Mouse (Mus musculus): ENCODE measurements around the gene Brinp1. TPM values are rescaled to one million over a fixed set of nuclear protein-coding genes. Genes with fewer than 3 reads are reported as not detected.
"Not testable (repeated sequence)": the region's sequence is repeated elsewhere in the genome, so short reads cannot be mapped to it uniquely, and the experiment has no call there.

The Brinp1 gene
- total RNA-seq, 1 experiment from 2014 or later: not detected

DNA sequence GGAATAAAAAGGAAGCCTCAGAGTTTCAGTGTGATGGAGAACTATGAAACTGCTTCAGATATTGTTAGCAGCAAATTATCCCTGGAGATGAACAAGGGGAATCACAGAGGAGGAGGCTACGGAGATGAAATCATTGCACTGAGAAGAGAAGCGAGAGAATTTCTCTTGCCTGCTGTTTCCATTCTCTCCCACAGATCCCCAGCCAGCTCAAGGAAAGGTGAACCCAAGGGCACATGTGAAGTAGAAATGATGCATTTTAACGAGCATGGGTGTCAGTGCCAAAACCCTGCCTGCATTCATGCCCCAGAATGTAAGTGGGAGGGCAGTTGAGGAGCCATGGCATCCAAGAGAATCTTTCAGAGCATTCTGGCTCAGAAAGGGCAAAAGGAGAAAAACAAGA, 104.5 kb downstream of the Brinp1 start:
- ATAC-seq (replicated peaks; ENCODE audit: insufficient number of reproducible peaks, low FRiP score, low TSS enrichment, poor library complexity, severe bottlenecking): no peak

DNA sequence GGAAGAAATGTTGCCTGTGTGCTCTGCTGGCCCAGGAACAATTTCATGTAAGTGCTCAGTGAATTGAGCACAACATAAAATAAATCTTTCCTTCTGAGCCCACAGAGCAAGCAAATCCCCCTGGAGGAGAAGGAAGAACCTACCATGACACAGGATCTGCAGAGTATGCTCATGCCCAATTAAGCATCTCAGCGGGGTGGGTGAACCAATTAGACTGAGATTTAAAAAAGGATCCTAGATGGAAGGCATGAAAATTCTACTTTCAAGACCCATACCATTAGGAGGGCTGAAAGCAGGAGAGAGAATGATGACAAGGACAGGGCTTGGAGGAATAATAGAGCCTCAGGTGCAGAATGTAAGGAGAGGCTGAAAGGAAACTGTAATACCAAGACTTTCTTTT, 107.2 kb downstream of the Brinp1 start:
- no peak for ATAC-seq (replicated peaks; ENCODE audit: insufficient number of reproducible peaks, low FRiP score, low TSS enrichment, poor library complexity, severe bottlenecking)

DNA sequence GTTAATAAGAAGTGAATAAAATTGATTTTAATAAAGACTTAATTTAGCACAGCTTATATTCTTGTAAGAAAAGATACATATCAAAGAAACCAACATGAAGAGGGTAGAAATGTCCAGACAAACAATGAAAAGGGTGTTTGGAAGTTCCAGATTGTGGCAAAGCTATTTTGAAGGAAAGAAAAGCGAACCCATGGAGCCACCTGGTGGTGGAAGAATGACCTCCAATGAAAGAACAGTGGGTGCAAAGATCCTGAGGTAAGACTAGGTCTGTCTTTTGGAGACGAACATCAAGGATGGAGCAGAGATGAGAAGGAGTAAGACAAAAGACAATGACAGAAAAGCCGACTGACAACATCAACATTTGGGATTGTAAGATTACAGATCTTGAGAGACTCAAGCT, 108.2 kb downstream of the Brinp1 start:
- ATAC-seq (replicated peaks; ENCODE audit: insufficient number of reproducible peaks, low FRiP score, low TSS enrichment, poor library complexity, severe bottlenecking): no peak

DNA sequence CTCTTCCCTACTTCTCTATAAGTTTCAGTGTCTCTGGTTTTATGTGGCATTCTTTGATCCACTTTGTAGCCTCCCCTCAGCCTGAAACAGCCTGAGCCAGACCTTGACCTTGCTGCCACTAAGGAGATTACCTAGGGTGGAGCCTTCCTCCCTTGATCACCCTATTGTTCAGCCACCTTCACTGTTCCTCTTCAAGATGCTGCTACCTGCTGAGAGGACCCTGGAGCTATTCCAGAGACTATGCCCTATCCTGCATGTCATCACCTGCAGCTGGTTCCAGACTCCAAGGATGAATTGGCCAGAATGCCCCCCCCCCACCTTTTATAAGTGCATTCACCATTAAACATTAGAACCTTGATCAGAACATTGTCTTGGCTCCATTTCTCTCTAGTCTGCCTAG, 140.2 kb downstream of the Brinp1 start:
- ATAC-seq (replicated peaks; ENCODE audit: insufficient number of reproducible peaks, low FRiP score, low TSS enrichment, poor library complexity, severe bottlenecking): not testable (repeated sequence)

DNA sequence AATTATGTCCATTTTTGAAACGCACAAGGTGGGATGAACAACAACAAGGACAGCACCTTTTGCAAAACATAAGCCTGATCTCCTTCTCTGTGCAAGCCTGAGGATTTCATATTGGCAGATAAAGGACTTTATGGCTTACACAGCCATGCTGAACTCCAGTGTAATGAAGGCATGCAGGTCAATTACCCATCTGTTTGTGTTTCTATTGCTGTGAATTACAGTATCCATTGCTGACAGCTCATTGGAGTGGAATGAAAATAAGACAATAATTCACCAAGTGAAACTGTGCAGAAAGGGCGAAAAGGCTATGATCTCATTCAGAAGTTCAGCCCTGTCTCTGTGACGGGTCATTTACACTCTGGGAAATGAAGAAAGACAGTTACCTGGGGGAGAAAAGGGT, 147.7 kb downstream of the Brinp1 start:
- no peak for ATAC-seq (replicated peaks; ENCODE audit: insufficient number of reproducible peaks, low FRiP score, low TSS enrichment, poor library complexity, severe bottlenecking)

DNA sequence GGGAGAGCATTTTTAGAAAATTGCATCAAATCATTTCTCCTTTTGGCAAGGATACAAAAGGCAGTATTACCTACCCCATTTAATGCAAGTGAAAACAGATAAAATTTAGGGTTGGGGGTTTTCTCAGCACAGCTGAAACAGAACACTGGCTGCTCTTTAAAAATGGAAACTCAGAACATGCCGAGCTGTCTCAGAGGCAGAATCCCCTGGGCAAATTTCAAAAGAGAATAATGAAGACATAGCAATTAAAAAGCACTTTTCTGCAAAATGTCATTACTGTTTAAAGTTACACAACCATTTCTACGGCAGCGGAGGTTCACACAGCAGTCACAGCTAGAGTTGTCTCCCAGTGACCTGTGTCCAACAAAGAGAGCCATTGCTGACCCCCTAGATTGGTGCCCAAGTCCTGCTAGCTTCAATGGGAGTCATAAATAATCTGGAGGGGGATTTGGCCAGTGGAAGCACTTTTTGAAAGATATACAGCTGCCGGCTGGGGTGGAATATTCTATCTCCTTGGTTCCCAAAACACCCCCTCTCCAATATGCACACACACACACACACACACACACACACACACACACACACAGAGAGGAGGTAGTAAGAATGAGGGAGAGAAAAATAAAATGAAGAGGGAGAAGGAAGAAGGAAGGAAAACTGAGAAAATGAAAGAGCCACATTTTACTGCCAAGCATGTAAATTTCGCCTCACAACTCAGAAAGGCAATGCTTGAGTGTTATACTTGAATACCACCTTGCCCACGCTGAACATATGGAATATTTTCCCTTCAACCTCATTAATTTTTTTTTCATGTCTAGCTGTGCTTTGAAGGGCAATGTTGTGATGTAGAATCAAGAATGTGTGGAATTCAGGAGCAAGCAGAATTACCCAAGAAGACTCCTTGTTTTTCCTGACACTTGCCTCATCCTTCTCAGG, 152.0 kb downstream of the Brinp1 start:
- ATAC-seq (replicated peaks; ENCODE audit: insufficient number of reproducible peaks, low FRiP score, low TSS enrichment, poor library complexity, severe bottlenecking): no peak

DNA sequence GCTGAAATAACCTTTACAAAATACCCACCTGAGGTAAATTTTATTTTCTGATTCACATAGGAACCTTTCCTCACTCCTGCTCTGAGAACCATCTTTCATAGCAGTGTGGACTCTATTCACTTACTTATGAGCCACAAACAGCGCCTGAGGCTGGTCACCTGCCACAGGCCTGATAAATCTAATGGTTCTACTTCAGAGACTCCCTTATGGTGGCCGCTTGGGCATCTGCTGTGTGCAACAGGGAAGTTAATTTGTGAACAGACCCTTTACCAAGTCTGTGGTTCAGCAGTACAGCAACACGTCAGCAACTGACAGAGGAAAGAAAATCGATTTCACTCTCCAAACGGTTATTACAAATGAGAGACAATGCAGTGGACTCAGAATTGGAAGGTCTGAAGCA, 164.2 kb downstream of the Brinp1 start:
- ATAC-seq (replicated peaks; ENCODE audit: insufficient number of reproducible peaks, low FRiP score, low TSS enrichment, poor library complexity, severe bottlenecking): no peak

DNA sequence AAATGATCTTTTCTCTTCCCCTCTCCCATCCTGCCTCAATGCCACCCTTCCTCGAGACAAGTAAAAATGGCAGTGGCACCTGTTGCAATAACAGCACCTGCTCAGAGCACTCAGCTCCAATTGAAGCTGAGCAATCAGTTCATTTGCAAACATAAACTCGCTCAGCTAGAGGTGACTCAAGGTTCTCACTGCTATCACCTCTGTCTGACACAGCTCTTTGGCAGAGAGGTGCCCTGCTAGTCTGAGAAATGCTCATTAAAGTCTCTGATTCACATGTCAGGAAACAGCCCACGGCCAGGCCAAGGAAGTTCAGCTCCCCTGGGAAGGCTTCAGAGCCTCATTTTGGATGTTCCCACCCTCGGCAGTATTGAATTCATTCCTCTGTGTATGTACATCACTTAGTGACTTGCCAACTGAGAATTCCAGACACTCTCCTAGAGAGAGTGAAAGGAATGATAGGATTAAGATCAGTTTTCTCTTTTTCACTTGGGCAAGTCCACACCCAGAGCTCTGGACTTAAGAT, 165.7 kb downstream of the Brinp1 start:
- ATAC-seq (replicated peaks; ENCODE audit: insufficient number of reproducible peaks, low FRiP score, low TSS enrichment, poor library complexity, severe bottlenecking): no peak

DNA sequence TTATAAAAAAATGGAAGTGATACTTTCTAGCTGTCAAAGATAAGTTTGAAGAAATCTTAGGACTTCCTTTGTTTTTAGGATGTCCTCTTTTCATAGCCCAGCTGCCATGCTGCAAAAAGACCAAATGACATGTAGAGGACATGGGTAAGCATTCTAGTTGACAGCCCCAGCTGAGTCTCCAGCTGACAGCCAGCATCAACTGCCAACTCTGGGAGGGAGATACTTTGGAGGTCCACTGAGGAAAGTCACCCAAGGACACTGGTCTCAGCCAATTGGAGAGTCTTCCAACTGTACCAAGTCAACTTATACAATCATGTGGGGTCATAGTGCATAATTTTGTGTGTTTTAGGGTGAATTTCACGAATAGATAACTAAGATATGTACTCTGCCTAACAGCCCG, 166.6 kb downstream of the Brinp1 start:
- ATAC-seq (replicated peaks; ENCODE audit: insufficient number of reproducible peaks, low FRiP score, low TSS enrichment, poor library complexity, severe bottlenecking): no peak

DNA sequence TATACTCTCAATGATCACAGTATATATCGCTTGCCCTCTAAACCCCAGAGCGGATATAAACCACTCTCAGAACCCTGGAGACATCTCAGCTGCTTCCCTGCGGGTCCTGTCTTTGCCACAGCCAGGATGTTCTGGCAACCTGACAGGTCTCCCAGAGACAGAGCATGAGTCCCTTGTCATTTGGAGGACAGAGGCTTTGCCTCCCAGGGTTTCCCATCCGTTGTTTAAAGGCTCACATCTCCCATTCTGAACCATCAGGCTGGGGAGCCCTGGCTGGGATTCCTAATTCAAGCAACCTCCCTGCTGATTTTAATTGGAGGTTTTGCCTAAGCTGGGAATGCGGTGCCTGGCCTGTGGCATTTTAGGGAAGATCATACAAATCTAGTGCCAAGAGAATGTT, 185.9 kb downstream of the Brinp1 start:
- ATAC-seq (replicated peaks; ENCODE audit: insufficient number of reproducible peaks, low FRiP score, low TSS enrichment, poor library complexity, severe bottlenecking): no peak

DNA sequence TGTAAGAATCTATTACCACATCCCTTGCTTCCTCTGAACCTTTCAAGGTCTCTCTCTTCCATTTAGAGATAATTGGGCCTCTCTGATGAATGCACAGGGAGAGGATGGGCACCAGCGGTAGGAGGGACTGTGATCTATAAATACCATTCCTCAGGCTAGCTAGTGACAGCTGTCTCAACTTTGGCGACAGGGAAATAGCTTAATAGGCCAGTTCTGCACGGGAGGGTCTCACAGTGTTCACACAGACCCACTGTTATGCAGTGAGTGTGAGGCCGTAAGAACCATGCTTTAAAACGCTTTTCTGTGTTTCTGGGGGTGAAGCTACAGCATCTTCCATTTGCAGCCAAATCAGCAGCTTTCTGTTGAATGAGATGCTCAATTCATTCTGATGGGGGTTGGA, 186.8 kb downstream of the Brinp1 start:
- no peak for ATAC-seq (replicated peaks; ENCODE audit: insufficient number of reproducible peaks, low FRiP score, low TSS enrichment, poor library complexity, severe bottlenecking)

DNA sequence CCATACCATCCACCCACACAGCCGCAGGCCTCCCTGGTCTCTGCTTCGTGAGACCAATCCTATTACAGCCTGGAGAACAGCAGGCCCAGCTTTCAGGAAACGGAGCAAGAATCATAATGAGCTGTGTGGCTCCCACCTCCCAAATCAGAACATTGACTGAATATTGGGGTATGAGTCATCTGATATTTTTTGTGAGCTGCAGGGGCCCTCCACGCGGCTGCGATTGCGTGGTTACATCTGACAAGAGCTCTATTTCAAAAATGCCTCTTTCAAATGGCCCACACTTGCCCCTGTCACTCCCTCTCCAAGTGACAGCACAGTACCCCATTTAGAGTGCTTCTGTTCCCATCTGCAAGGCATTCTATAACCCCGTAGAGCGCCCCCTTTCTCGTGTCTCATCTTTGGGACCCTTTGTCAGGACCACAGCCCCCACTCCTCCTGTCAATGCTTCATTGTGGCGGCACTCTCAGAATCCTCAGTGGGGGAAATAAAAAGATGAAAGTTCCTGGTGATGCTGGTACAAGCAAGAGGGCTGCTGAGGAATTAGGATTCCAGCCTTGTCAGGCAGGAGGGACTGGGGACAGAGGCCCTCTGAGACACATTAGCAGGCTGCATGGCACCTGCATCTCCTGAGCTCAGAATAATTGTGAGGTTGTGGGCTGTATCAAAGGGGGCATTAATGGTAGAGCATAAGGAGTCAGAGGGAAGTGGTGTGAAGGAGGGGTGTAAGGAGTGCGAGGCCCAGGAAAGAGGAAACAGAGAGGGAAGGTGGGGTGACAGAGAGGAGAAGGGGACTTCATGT, 188.2 kb downstream of the Brinp1 start:
- no peak for ATAC-seq (replicated peaks; ENCODE audit: insufficient number of reproducible peaks, low FRiP score, low TSS enrichment, poor library complexity, severe bottlenecking)

DNA sequence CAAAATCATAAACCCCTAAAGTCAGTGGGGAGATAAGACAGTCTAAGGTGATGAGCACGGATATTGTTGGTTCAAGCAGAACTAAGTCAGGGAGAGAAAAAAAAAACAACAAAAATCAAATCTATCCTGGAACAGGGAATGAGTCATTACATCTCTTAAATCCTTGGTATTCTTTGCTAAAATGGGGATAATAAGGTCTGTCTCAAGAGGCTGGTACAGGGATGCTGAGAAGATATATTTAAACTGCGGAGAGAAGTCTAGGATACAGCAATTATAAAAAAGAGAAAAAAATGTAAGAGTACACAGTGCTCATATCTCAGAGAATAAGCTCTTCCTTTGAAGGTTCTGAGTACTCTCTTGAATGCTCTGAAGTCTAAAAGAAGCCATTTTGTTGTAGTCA, 189.3 kb downstream of the Brinp1 start:
- no peak for ATAC-seq (replicated peaks; ENCODE audit: insufficient number of reproducible peaks, low FRiP score, low TSS enrichment, poor library complexity, severe bottlenecking)

DNA sequence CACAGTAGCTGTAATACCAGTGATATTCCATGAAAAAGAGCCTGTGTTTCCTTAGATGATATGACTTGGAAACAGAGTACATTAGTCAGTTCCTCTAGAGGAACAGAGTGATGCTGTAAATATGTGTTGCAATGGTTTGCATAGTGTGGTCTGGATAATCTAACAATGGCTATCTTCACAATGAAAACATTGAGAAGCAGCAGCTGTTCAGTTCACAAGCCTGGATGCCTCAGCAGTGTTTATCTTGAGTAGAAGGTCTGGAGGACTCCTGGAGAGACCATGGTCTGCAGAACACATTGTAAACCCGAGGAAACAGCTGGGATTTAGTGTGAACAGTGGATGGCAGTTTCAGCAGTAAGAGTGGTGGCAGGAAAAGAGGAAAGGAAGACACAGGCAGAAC, 233.2 kb downstream of the Brinp1 start:
- no peak for ATAC-seq (replicated peaks; ENCODE audit: insufficient number of reproducible peaks, low FRiP score, low TSS enrichment, poor library complexity, severe bottlenecking)
